Mouse (Mus musculus) midbrain, embryonic 14.5 days (tissue): ENCODE results near the gene 2410002F23Rik. TPM values are rescaled to one million over a fixed set of nuclear protein-coding genes. Genes with fewer than 3 reads are reported as not detected.
"Not testable (repeated sequence)": the region's sequence is repeated elsewhere in the genome, so short reads cannot be mapped to it uniquely, and the experiment has no call there.

Experiments
- ATAC-seq: fragments of 200-750 bp; cut with Nextera tagmentation; 2 replicates; pipeline ENCODE4 v1.8.0; 2017; ENCODE audit warnings: moderate number of reproducible peaks, moderate library complexity; ENCODE audit not compliant: low FRiP score, low TSS enrichment
- DNase-seq: peaks from one replicate; pipeline ENCODE4 v3.0.0-alpha.2; 2015
- H3K27ac ChIP-seq: fragments of 300-500 bp; sonication (generic); replicated peaks from 2 replicates; pipeline ENCODE4 v1.5.1; 2014; ENCODE audit warnings: mild to moderate bottlenecking, low read depth, low read length, moderate library complexity
- H3K27me3 ChIP-seq: fragments of 300-500 bp; sonication (generic); 2 replicates; pipeline ENCODE4 v1.6.1; 2014; ENCODE audit warnings: low read length, control low read depth, mixed read lengths; ENCODE audit not compliant: control insufficient read depth, insufficient read depth
- H3K36me3 ChIP-seq: fragments of 300-500 bp; sonication (generic); 2 replicates; pipeline ENCODE4 v1.6.1; 2014; ENCODE audit warnings: low read length, control low read depth; ENCODE audit not compliant: control insufficient read depth, insufficient read depth
- H3K4me1 ChIP-seq: fragments of 300-500 bp; sonication (generic); 2 replicates; pipeline ENCODE4 v1.6.1; 2014; ENCODE audit warnings: mild to moderate bottlenecking, antibody characterized with exemption, low read length, control low read depth; ENCODE audit not compliant: control insufficient read depth, insufficient read depth
- H3K4me2 ChIP-seq: fragments of 300-500 bp; sonication (generic); 2 replicates; pipeline ENCODE4 v1.6.1; 2014; ENCODE audit warnings: mild to moderate bottlenecking, low read length, moderate library complexity
- H3K4me3 ChIP-seq: fragments of 300-500 bp; sonication (generic); replicated peaks from 2 replicates; pipeline ENCODE4 v1.5.1; 2014; ENCODE audit warnings: low read depth, low read length
- H3K9ac ChIP-seq: fragments of 300-500 bp; sonication (generic); replicated peaks from 2 replicates; pipeline ENCODE4 v1.6.1; 2014; ENCODE audit warnings: mild to moderate bottlenecking, low read length, moderate library complexity
- H3K9me3 ChIP-seq: fragments of 300-500 bp; sonication (generic); 2 replicates; pipeline ENCODE4 v1.6.1; 2016; ENCODE audit warnings: low read length, control low read depth, mixed read lengths; ENCODE audit not compliant: control insufficient read depth
- WGBS: fragments of 180-500 bp; shearing (Covaris S2); extraction: QIAGEN DNeasy Blood & Tissue Kit; methylation state at CpG from one replicate; pipeline ENCODE4 v1.1.7; 2014; 5-methylcytosine and 5-hydroxymethylcytosine counted together
- polyA plus RNA-seq: library from polyadenylated mRNA; unstranded; fragments of >200 nt; fragmentation: Nextera tagmentation; extraction: Ambion mirVana; gene quantifications from 2 replicates; pipeline ENCODE4 v1.2.1, GENCODE M21; 2014

2410002F23Rik gene
- polyA plus RNA-seq, 1 experiment from 2014 or later: 199 TPM

DNA sequence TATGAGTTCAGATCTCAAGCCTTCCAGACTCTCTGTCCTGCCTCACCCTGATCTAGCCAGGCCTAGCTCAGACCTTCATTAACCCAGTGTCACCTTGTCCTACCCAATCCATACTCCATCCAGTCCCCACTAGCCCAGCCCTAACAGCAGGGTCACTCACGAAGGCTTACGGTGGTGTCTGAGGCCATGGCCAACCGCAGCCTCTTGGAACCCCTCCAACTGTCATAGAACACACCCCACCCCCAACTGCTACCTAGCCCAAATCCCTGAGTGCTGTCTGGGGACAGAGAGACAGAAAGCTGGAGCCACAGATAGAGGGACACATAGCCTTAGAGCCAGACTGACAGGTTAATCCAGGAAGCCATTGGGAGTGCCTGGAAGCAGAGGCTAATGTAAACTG is 10.6 kb upstream of the 2410002F23Rik start, which contains the start of gene Gm36864:
Gene Gm36864, plus strand, starts transcription at position 269 of the 400 bp plus-strand sequence.
- no peak within 1 kb of the TSS for H3K9ac ChIP-seq
- H3K4me2 ChIP-seq: no peak within 1 kb of the TSS
- H3K4me3 ChIP-seq: no peak within 1 kb of the TSS
- H3K4me1 ChIP-seq: no peaks in the 10 kb centered on the region
- ATAC-seq (no peak), DNase-seq (no peak)
- H3K9me3 ChIP-seq: no peaks in the 10 kb centered on the region
- WGBS: 83% methylated on average over 3 of the region's 3 CpGs
- H3K27me3 ChIP-seq: no peaks in the 10 kb centered on the region
- H3K36me3 ChIP-seq: no peaks in the 10 kb centered on the region
- H3K27ac ChIP-seq: no peak within 1 kb of the TSS

DNA sequence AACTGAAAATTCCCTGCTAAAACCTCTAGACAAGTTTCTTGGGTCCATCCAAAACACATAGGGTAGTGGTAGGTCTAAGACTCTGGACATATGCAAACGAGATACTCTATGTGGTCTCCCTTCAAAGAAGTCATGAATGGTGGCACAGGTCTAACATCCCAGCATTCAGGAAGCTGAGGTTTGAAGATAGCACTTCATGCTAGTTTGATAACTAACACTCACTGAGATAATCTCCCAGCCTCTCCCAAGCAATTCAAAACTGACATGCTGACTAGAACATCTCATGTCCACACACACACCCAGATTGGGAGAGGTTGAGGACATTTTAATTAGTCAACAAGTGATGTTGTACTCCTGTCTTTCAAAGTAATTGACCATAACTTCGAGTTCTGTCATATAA is 6.6 kb upstream of the 2410002F23Rik start:
- ATAC-seq: no peak
- H3K27me3 ChIP-seq: no peaks in the 10 kb centered on the region
- 64% methylated on average over 2 of the region's 2 CpGs for WGBS

DNA sequence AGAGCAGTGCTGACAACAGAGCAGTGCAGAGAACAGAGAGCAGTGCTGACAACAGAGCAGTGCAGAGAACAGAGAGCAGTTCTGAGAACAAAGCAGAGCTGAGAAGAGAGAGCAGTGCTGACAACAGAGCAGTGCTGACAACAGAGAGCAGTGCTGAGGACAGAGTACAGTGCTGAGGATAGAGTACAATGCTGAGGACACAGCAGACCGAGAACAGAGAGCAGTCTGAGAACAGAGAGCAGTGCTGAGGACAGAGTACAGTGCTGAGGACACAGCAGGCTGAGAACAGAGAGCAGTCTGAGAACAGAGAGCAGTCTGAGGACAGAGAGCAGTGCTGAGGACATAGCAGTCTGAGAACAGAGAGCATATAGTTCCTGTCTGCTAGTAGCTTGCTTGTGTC is 5.8 kb upstream of the 2410002F23Rik start:
- Histone ChIP-seq H3K4me2 (no peak overlapping the region), H3K27me3 (no peaks in the 10 kb centered on the region), H3K9ac (no peak overlapping the region), H3K36me3 (no peaks in the 10 kb centered on the region), H3K9me3 (no peaks in the 10 kb centered on the region), H3K27ac (no peak overlapping the region), H3K4me3 (no peak overlapping the region), H3K4me1 (peaks cover 5% of the 10 kb centered on the region; the same call in 1 of the 2 replicates)
- no peak for DNase-seq
- WGBS: 73% methylated on average over 1 of the region's 1 CpGs
- no peak for ATAC-seq

More for the DNA sequence above, 6.6 kb upstream of the 2410002F23Rik start:
- no peak for DNase-seq
- Histone ChIP-seq H3K4me3 (no peak overlapping the region), H3K9me3 (no peaks in the 10 kb centered on the region), H3K4me1 (no peaks in the 10 kb centered on the region), H3K36me3 (no peaks in the 10 kb centered on the region), H3K9ac (no peak overlapping the region), H3K27ac (no peak overlapping the region), H3K4me2 (no peak overlapping the region)

DNA sequence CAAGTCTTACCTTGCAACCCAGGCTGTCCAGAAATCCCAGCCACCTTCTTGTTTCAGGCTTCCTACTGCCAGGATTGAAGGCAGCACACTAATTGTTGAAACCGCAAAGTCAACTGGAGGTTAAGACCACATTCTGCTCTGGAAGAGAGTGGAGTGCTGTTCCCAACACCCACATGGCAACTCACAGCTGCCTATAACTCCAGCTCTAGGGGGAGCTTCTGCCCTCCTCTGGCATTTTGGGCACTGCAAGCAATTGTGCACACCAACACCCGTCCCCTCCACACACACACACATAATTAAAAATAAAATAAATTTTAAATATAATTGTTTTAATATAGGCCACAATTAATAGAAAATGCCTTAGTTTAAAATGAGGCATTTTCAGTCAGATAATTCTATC is 5.4 kb upstream of the 2410002F23Rik start:
- no peaks in the 10 kb centered on the region for H3K9me3 ChIP-seq
- DNase-seq (no peak), ATAC-seq (no peak)
- WGBS: 67% methylated on average over 2 of the region's 2 CpGs
- H3K9ac ChIP-seq: no peak overlapping the region
- no peaks in the 10 kb centered on the region for H3K27me3 ChIP-seq
- no peaks in the 10 kb centered on the region for H3K36me3 ChIP-seq
- no peak overlapping the region for H3K4me2 ChIP-seq
- H3K4me3 ChIP-seq: no peak overlapping the region
- H3K4me1 ChIP-seq: peaks cover 5% of the 10 kb centered on the region; the same call in 1 of the 2 replicates
- no peak overlapping the region for H3K27ac ChIP-seq

DNA sequence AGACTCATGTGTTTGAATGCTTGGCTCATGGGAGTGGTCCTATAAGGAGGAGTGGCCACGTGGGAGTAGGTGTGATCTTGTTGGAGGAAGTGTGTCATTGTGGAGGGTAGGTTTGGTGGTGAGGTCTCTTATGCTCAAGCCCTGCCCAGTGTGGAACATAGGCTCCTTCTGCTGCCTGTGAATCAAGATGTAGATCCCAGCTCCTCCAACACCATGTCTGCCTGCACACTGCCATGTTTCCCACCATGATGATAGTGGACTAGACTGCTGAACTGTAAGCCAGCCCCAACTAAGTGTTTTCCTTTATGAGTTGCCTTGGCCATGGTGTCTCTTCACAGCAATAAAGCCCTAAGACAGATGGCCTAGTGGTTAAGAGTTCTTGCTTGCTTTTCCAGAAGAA is 2.4 kb upstream of the 2410002F23Rik start:
- DNase-seq (no peak), ATAC-seq (no peak)
- no peak overlapping the region for H3K27ac ChIP-seq
- peaks cover 7% of the 10 kb centered on the region for H3K36me3 ChIP-seq
- no peaks in the 10 kb centered on the region for H3K9me3 ChIP-seq
- no peak overlapping the region for H3K4me2 ChIP-seq
- H3K4me3 ChIP-seq: no peak overlapping the region
- H3K9ac ChIP-seq: no peak overlapping the region
- peaks cover 13% of the 10 kb centered on the region for H3K4me1 ChIP-seq
- no peaks in the 10 kb centered on the region for H3K27me3 ChIP-seq
- WGBS: 42% methylated on average over 1 of the region's 1 CpGs

DNA sequence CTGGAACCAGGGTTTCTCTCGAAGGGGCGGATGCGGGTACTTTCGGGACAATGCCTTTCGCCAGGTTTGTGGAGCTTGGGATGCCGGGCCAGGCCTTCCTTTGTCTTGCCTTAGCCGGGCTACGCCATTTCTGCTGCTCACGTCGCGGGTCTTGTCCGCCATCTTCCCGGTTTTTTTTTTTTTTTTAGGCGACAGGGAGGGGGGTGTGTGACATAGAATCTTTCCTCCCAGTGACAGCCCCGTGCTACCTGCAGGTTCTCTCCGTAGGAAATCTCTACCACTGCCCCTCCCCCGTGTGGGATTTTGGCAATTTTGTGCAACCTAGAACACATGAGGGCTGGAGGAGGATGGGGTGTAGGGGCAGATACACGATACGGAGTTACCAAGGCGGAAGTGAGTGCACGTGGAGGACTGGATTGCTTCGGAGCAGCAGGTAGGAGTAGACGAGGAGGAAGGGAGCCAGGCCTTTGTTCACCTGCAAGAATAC is 505 bp downstream of the 2410002F23Rik start:
- no peaks in the 10 kb centered on the region for H3K27me3 ChIP-seq
- H3K4me2 ChIP-seq: peak overlapping the region; percentile 79
- WGBS: under 1% methylated on average over 22 of the region's 23 CpGs
- H3K9me3 ChIP-seq: no peaks in the 10 kb centered on the region
- ATAC-seq: peak; percentile 41
- peaks cover 13% of the 10 kb centered on the region for H3K4me1 ChIP-seq
- H3K4me3 ChIP-seq: peak overlapping the region; percentile 91
- H3K36me3 ChIP-seq: peaks cover 32% of the 10 kb centered on the region
- peak overlapping the region; percentile 95 for H3K27ac ChIP-seq
- peak overlapping the region; percentile 94 for H3K9ac ChIP-seq
- peak; percentile 79 for DNase-seq

DNA sequence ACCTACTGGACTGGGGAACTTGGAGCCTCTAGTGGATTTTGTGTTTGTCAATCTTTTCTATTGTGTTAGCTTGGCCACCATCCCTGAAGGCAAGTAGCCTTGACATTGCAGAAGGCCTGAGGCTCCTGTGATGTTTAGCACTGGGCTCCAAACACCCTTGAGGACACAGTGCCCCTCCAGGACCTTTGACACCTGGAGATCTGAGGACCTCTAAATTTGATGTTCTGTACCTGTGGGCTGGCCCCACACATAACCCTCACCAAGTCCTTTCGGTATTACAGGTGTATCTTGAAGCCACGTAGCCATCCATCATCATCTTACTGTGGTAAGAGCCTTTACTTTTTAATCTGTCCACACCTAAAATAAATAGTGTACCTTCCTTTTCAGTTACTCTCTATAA is 1.4 kb downstream of the 2410002F23Rik start:
- H3K4me3 ChIP-seq: peak overlapping the region; percentile 91
- WGBS: 93% methylated on average over 2 of the region's 2 CpGs
- peak overlapping the region; percentile 94; the same call in 1 of the 2 replicates for H3K9ac ChIP-seq
- H3K36me3 ChIP-seq: peaks cover 41% of the 10 kb centered on the region
- H3K4me2 ChIP-seq: peak overlapping the region; percentile 79
- no peak overlapping the region for H3K27ac ChIP-seq
- peaks cover 13% of the 10 kb centered on the region for H3K4me1 ChIP-seq
- no peak for ATAC-seq
- no peaks in the 10 kb centered on the region for H3K9me3 ChIP-seq
- DNase-seq: no peak
- no peaks in the 10 kb centered on the region for H3K27me3 ChIP-seq

DNA sequence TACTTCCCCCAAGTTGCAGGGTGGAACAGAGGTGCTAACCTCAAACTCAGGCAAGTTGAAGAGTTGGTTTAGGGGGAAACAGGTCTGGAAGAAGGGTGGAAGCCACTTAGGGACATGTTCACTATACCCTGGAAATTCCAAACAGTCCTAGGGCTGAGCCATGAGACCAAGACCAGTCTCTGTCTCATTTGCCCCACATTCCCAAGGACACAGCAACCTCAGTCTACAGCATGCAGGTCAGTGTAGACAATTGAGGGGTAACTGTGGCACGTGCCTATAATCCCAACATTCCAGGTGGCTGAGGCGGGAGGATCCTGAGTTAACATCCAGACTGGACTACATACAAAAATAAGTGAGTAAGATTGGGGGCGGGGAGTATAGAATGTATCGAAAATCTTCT is 2.7 kb downstream of the 2410002F23Rik start:
- no peak overlapping the region for H3K27ac ChIP-seq
- H3K36me3 ChIP-seq: peaks cover 52% of the 10 kb centered on the region
- H3K4me1 ChIP-seq: peaks cover 13% of the 10 kb centered on the region
- WGBS: 91% methylated on average over 4 of the region's 4 CpGs
- DNase-seq (no peak), ATAC-seq (no peak)
- no peak overlapping the region for H3K4me2 ChIP-seq
- no peak overlapping the region for H3K9ac ChIP-seq
- no peak overlapping the region for H3K4me3 ChIP-seq
- no peaks in the 10 kb centered on the region for H3K9me3 ChIP-seq
- no peaks in the 10 kb centered on the region for H3K27me3 ChIP-seq

DNA sequence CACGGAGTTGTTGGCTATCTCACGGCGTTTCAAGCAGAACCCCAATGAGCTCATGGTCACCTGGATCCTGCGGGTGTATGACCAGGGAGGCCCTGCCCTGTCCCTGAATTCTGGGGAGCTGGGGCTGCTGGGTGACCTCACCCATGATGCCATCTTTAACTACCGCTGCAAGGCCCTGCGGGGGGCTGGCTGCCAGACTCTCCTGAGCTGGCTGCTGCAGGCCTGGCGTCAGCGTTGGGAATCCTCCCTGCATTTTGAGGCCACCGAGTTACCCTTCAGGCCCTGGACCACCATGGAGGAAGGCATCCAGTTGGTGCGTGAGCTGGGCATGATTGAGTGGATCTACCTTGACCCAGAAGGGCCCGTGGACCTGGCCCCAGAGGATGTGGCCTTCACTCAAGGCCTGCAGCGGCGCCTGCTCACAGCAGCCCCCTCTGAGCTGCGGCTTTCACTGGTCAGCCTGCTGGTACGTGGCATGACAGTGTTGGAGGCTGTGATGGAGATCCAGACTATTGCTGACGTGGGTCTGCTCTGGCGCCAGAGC is 4.3 kb downstream of the 2410002F23Rik start:
- not testable (repeated sequence) for H3K27me3 ChIP-seq, H3K9ac ChIP-seq, H3K4me2 ChIP-seq, H3K4me3 ChIP-seq, ATAC-seq, DNase-seq, H3K9me3 ChIP-seq, H3K4me1 ChIP-seq, H3K27ac ChIP-seq
- 91% methylated on average over 17 of the region's 17 CpGs for WGBS
- H3K36me3 ChIP-seq: peaks cover 52% of the 10 kb centered on the region
